Mouse (Mus musculus): ENCODE results near the gene Actn2. TPM values are rescaled to one million over a fixed set of nuclear protein-coding genes. Genes with fewer than 3 reads are reported as not detected.

Actn2 gene
- polyA plus RNA-seq, 1 experiment: 6.2 TPM

DNA sequence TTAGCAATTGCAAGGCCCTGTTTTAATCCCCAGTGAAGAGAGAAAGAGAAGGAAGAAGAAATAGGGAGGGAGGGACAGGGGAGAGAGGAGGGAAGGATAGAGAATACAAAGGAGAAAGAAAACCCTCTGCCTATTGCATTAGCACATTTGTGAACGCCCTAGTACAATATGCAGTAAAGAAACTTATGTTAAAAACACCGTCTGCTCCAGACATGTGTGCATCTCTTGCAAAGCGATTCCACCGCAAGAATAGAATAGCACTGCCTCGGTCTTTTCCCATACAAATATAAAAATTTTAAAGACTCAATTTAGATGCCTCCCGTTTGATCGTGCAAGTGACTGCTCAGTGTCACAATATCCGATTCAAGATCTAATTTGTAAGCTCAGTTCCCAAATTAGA, 32.1 kb downstream of the Actn2 start:
- WGBS: 93% methylated on average over 8 of the region's 8 CpGs
- Histone ChIP-seq H3K27ac (ENCODE audit: insufficient read depth, low read length) (no peak overlapping the region), H3K4me3 (ENCODE audit: extremely low read depth, insufficient read depth, insufficient read length) (no peak overlapping the region), H3K27me3 (ENCODE audit: control insufficient read depth, insufficient read depth, low read length) (no peaks in the 10 kb centered on the region), H3K4me1 (ENCODE audit: control insufficient read depth, insufficient read depth, insufficient read length) (no peaks in the 10 kb centered on the region), H3K36me3 (ENCODE audit: control insufficient read depth, insufficient read depth, low read length) (no peaks in the 10 kb centered on the region)
- TF ChIP-seq POLR2A (IDR thresholded peaks at IDR 0.05; ENCODE audit: low read depth, low read length) (no peak), CTCF (IDR thresholded peaks at IDR 0.05; ENCODE audit: extremely low read depth, insufficient read depth, insufficient read length, insufficient replicate concordance) (no peak)
- no peak for DNase-seq (ENCODE audit: low read depth in 1 of 2, low spot score in 2 of 2)

DNA sequence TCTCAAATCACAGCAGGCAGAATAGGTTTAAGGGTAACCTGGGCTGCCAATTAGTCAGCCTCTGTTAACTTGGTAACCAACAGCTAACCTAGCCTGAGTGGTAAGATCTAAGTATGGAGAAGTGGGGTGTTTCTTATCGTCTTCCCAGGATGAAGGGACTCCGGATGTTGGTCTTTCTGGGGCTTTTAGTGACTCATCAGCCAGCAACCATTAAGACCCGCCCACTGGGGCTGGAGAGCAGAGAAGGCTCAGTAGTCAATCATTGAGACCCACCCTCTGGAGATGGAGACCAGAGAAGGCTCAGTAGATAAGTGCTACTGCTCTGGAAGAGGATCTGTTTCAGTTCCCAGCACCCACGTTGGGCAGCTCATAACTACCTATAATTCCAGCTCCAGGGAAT, 33.3 kb downstream of the Actn2 start:
- no peaks in the 10 kb centered on the region for H3K4me1 ChIP-seq (ENCODE audit: control insufficient read depth, insufficient read depth, insufficient read length)
- 81% methylated on average over 4 of the region's 4 CpGs for WGBS
- DNase-seq (ENCODE audit: low read depth in 1 of 2, low spot score in 2 of 2): no peak
- no peak overlapping the region for H3K27ac ChIP-seq (ENCODE audit: insufficient read depth, low read length)
- H3K27me3 ChIP-seq (ENCODE audit: control insufficient read depth, insufficient read depth, low read length): no peaks in the 10 kb centered on the region
- no peaks in the 10 kb centered on the region for H3K36me3 ChIP-seq (ENCODE audit: control insufficient read depth, insufficient read depth, low read length)
- TF ChIP-seq CTCF (IDR thresholded peaks at IDR 0.05; ENCODE audit: extremely low read depth, insufficient read depth, insufficient read length, insufficient replicate concordance): no peak
- H3K4me3 ChIP-seq (ENCODE audit: extremely low read depth, insufficient read depth, insufficient read length): no peak overlapping the region

DNA sequence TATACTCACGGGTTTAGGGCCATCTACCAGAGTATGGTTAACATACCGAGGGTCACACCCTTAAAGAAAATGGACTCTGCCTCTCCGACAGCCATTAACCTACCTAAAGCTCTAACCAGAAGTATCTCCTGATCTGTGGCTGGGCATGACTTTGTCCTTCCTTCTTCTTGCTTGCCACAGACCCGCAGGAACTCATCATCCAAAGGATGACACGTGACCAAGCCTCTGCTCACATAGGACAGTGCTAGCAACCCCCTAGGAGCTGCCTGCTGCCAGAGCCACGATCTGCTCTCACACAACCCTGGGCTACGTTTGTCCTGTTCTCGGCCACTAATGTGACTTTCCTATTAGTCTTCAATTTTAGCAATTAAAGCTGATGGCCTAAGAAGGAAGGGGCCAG, 35.0 kb downstream of the Actn2 start:
- 86% methylated on average over 8 of the region's 8 CpGs for WGBS
- Histone ChIP-seq H3K27me3 (ENCODE audit: control insufficient read depth, insufficient read depth, low read length) (no peaks in the 10 kb centered on the region), H3K4me3 (ENCODE audit: extremely low read depth, insufficient read depth, insufficient read length) (no peak overlapping the region), H3K27ac (ENCODE audit: insufficient read depth, low read length) (no peak overlapping the region), H3K36me3 (ENCODE audit: control insufficient read depth, insufficient read depth, low read length) (no peaks in the 10 kb centered on the region), H3K4me1 (ENCODE audit: control insufficient read depth, insufficient read depth, insufficient read length) (no peaks in the 10 kb centered on the region)
- no peak for TF ChIP-seq CTCF (IDR thresholded peaks at IDR 0.05; ENCODE audit: extremely low read depth, insufficient read depth, insufficient read length, insufficient replicate concordance)
- TF ChIP-seq POLR2A (IDR thresholded peaks at IDR 0.05; ENCODE audit: low read depth, low read length): no peak
- no peak for DNase-seq (ENCODE audit: low read depth in 1 of 2, low spot score in 2 of 2)

DNA sequence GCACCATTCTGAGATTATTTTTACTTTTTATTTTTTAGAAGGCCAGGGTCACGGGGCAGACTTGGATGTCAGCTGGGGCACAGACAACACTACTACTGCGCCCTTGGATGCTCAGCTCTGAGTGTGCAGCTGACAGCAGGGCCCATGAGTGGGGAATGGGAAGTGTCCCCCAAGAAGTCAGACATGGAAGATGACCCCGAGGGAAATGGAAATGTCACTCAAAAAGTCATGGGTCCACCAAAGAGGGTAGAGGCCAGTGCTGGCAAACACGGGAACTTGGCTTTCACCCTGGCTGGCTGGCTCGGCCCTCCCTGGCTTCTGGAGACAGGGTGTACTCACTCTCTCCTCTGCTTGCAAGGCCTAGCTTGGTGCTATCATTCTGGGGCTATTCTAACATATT, 35.6 kb downstream of the Actn2 start:
- H3K36me3 ChIP-seq (ENCODE audit: control insufficient read depth, insufficient read depth, low read length): no peaks in the 10 kb centered on the region
- no peaks in the 10 kb centered on the region for H3K4me1 ChIP-seq (ENCODE audit: control insufficient read depth, insufficient read depth, insufficient read length)
- no peaks in the 10 kb centered on the region for H3K27me3 ChIP-seq (ENCODE audit: control insufficient read depth, insufficient read depth, low read length)
- TF ChIP-seq POLR2A (IDR thresholded peaks at IDR 0.05; ENCODE audit: low read depth, low read length): no peak
- TF ChIP-seq CTCF (IDR thresholded peaks at IDR 0.05; ENCODE audit: extremely low read depth, insufficient read depth, insufficient read length, insufficient replicate concordance): no peak
- DNase-seq (ENCODE audit: low read depth in 1 of 2, low spot score in 2 of 2): no peak
- no peak overlapping the region for H3K4me3 ChIP-seq (ENCODE audit: extremely low read depth, insufficient read depth, insufficient read length)
- H3K27ac ChIP-seq (ENCODE audit: insufficient read depth, low read length): no peak overlapping the region
- 92% methylated on average over 5 of the region's 5 CpGs for WGBS

DNA sequence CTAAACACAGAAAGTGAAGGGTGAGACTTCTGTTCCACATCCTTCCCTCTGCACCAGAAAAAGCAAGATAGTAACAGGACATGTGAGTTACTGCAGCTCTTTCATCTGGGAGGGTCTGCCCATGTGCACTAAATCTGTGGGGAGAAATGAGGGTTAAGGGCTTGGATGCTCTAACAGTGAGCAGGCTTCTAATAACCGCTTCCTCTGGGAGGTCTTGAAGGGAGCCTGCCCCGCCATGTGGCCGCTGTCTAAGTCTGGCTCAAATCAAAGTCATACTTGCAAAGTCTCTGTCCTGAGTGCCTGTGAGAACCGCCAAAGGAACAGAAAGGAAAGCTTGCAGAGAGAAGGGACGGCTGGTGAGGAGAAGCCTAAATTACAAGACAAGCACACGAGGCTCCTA, 42.8 kb downstream of the Actn2 start:
- Histone ChIP-seq H3K27ac (ENCODE audit: insufficient read depth, low read length) (no peak overlapping the region), H3K27me3 (ENCODE audit: control insufficient read depth, insufficient read depth, low read length) (no peaks in the 10 kb centered on the region), H3K4me1 (ENCODE audit: control insufficient read depth, insufficient read depth, insufficient read length) (no peaks in the 10 kb centered on the region), H3K4me3 (ENCODE audit: extremely low read depth, insufficient read depth, insufficient read length) (no peak overlapping the region), H3K36me3 (ENCODE audit: control insufficient read depth, insufficient read depth, low read length) (no peaks in the 10 kb centered on the region)
- TF ChIP-seq POLR2A (IDR thresholded peaks at IDR 0.05; ENCODE audit: low read depth, low read length) (no peak), CTCF (IDR thresholded peaks at IDR 0.05; ENCODE audit: extremely low read depth, insufficient read depth, insufficient read length, insufficient replicate concordance) (no peak)
- 86% methylated on average over 6 of the region's 6 CpGs for WGBS
- DNase-seq (ENCODE audit: low read depth in 1 of 2, low spot score in 2 of 2): no peak

DNA sequence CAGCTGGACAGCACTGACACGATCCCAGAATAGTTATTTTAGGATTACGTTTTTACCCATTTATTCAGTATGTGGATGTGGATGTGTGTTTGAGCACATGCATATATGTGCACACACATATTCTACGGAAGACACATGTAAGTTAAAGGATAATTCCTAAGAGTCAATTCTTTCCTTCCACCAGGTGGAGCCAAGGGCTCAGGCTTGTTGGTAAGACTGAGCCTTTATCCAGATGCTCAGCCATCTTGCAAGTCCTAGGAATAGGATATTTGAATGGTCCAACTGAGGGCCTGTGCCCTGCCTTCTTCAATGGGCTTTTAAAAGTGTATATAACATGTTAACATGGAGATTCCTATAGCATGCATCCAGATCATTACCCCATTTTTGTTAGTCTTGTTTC, 43.9 kb downstream of the Actn2 start:
- Histone ChIP-seq H3K27me3 (ENCODE audit: control insufficient read depth, insufficient read depth, low read length) (no peaks in the 10 kb centered on the region), H3K27ac (ENCODE audit: insufficient read depth, low read length) (no peak overlapping the region), H3K36me3 (ENCODE audit: control insufficient read depth, insufficient read depth, low read length) (no peaks in the 10 kb centered on the region), H3K4me3 (ENCODE audit: extremely low read depth, insufficient read depth, insufficient read length) (no peak overlapping the region), H3K4me1 (ENCODE audit: control insufficient read depth, insufficient read depth, insufficient read length) (no peaks in the 10 kb centered on the region)
- no peak for TF ChIP-seq POLR2A (IDR thresholded peaks at IDR 0.05; ENCODE audit: low read depth, low read length)
- TF ChIP-seq CTCF (IDR thresholded peaks at IDR 0.05; ENCODE audit: extremely low read depth, insufficient read depth, insufficient read length, insufficient replicate concordance): no peak
- DNase-seq (ENCODE audit: low read depth in 1 of 2, low spot score in 2 of 2): no peak
- WGBS: 91% methylated on average over 3 of the region's 3 CpGs

DNA sequence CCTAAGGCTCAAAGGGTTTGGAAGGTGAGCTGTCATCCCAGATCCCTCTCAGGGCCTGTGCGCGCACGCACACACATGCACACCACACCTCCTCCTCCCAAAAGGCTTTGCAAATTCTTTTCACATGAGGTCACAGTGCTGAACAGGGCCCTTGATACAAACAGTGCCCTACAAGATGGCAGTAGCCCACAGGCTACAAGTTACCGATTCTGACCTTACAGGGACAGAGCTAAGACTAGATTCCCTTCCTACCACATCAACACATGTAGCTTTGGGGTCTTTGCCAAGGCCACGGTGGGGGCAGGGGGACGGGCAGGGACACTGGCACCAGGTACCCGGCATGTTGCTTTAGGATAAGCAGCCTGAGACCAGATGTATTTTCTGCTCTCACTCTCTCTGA, 46.8 kb downstream of the Actn2 start:
- 96% methylated on average over 7 of the region's 7 CpGs for whole genome bisulfite sequencing
- Histone ChIP-seq H3K36me3 (ENCODE audit: control insufficient read depth, insufficient read depth, low read length) (no peaks in the 10 kb centered on the region), H3K27me3 (ENCODE audit: control insufficient read depth, insufficient read depth, low read length) (no peaks in the 10 kb centered on the region), H3K27ac (ENCODE audit: insufficient read depth, low read length) (no peak overlapping the region), H3K4me3 (ENCODE audit: extremely low read depth, insufficient read depth, insufficient read length) (no peak overlapping the region), H3K4me1 (ENCODE audit: control insufficient read depth, insufficient read depth, insufficient read length) (no peaks in the 10 kb centered on the region)
- no peak for DNase-seq (ENCODE audit: low read depth in 1 of 2, low spot score in 2 of 2)
- TF ChIP-seq CTCF (IDR thresholded peaks at IDR 0.05; ENCODE audit: extremely low read depth, insufficient read depth, insufficient read length, insufficient replicate concordance) (no peak), POLR2A (IDR thresholded peaks at IDR 0.05; ENCODE audit: low read depth, low read length) (no peak)

Data from spleen, adult 2 months (tissue).